Mouse (Mus musculus) hindbrain, embryonic 14.5 days (tissue): Measurements from ENCODE around the gene Steap4. TPM values are rescaled to one million over a fixed set of nuclear protein-coding genes. Genes with fewer than 3 reads are reported as not detected.

Source experiments
- ATAC-seq: fragments of 200-750 bp; cut with Nextera tagmentation; 2 replicates; pipeline ENCODE4 v1.8.0; 2017; ENCODE audit warnings: moderate number of reproducible peaks, mild to moderate bottlenecking, moderate TSS enrichment, moderate library complexity; ENCODE audit not compliant: low FRiP score
- DNase-seq: peaks from one replicate; pipeline ENCODE4 v3.0.0-alpha.2; 2015; ENCODE audit warnings: low spot score
- H3K27ac ChIP-seq: fragments of 300-500 bp; sonication (generic); 2 replicates; pipeline ENCODE4 v1.5.1; 2014; ENCODE audit warnings: mild to moderate bottlenecking, moderate library complexity
- H3K27me3 ChIP-seq: fragments of 300-500 bp; sonication (generic); 2 replicates; pipeline ENCODE4 v1.6.1; 2014; ENCODE audit warnings: mild to moderate bottlenecking, low read length, mixed read lengths; ENCODE audit not compliant: control insufficient read depth, insufficient read depth
- H3K36me3 ChIP-seq: fragments of 300-500 bp; sonication (generic); replicated peaks from 2 replicates; pipeline ENCODE4 v1.6.1; 2014; ENCODE audit not compliant: control insufficient read depth, insufficient read depth
- H3K4me1 ChIP-seq: fragments of 300-500 bp; sonication (generic); replicated peaks from 2 replicates; pipeline ENCODE4 v1.6.1; 2014; ENCODE audit warnings: antibody characterized with exemption, low read length, mixed read lengths; ENCODE audit not compliant: control insufficient read depth, insufficient read depth
- H3K4me2 ChIP-seq: fragments of 300-500 bp; sonication (generic); replicated peaks from 2 replicates; pipeline ENCODE4 v1.6.1; 2014; ENCODE audit warnings: mild to moderate bottlenecking, moderate library complexity
- H3K4me3 ChIP-seq: fragments of 300-500 bp; sonication (generic); replicated peaks from 2 replicates; pipeline ENCODE4 v1.5.1; 2014; ENCODE audit warnings: mild to moderate bottlenecking, low read length
- H3K9ac ChIP-seq: fragments of 300-500 bp; sonication (generic); 2 replicates; pipeline ENCODE4 v1.6.1; 2014
- H3K9me3 ChIP-seq: fragments of 300-500 bp; sonication (generic); 2 replicates; pipeline ENCODE4 v1.6.1; 2016; ENCODE audit warnings: low read length; ENCODE audit not compliant: control insufficient read depth
- WGBS: fragments of 180-500 bp; shearing (Covaris S2); extraction: QIAGEN DNeasy Blood & Tissue Kit; methylation state at CpG from one replicate; pipeline ENCODE4 v1.1.7; 2014; 5-methylcytosine and 5-hydroxymethylcytosine counted together
- polyA plus RNA-seq: library from polyadenylated mRNA; unstranded; fragments of >200 nt; fragmentation: Nextera tagmentation; extraction: Ambion mirVana; gene quantifications from 2 replicates; pipeline ENCODE4 v1.2.1, GENCODE M21; 2014

The Steap4 gene
- polyA plus RNA-seq, 1 experiment from 2014 or later, result 0.13 TPM

- no peaks in the 10 kb centered on the region for H3K36me3 ChIP-seq
- H3K4me1 ChIP-seq, result no peaks in the 10 kb centered on the region
- H3K9me3 ChIP-seq, result no peaks in the 10 kb centered on the region
- ATAC-seq (no peak), DNase-seq (no peak)
- H3K4me3 ChIP-seq, result no peak overlapping the region
- no peak overlapping the region for H3K4me2 ChIP-seq
- WGBS, result 83% methylated on average over 10 of the region's 10 CpGs
- H3K27ac ChIP-seq, result no peak overlapping the region
- no peaks in the 10 kb centered on the region for H3K27me3 ChIP-seq
- H3K9ac ChIP-seq, result no peak overlapping the region
These were observed 40.2 kb downstream of the Steap4 start for GRCm38 (mm10) chr5:8000466-8000865.

GRCm38 (mm10) chr5:8002827-8003226 lies 42.6 kb downstream of the Steap4 start:
- no peaks in the 10 kb centered on the region for H3K4me1 ChIP-seq
- ATAC-seq (no peak), DNase-seq (no peak)
- H3K9ac ChIP-seq, result no peak overlapping the region
- no peak overlapping the region for H3K27ac ChIP-seq
- no peak overlapping the region for H3K4me3 ChIP-seq
- H3K27me3 ChIP-seq, result no peaks in the 10 kb centered on the region
- H3K36me3 ChIP-seq, result no peaks in the 10 kb centered on the region
- H3K9me3 ChIP-seq, result no peaks in the 10 kb centered on the region
- H3K4me2 ChIP-seq, result no peak overlapping the region

GRCm38 (mm10) chr5:8013276-8013675 lies 53.0 kb downstream of the Steap4 start:
- Histone ChIP-seq H3K27ac (no peak overlapping the region), H3K9me3 (no peaks in the 10 kb centered on the region), H3K27me3 (no peaks in the 10 kb centered on the region), H3K9ac (no peak overlapping the region), H3K4me1 (no peaks in the 10 kb centered on the region), H3K4me2 (no peak overlapping the region), H3K4me3 (no peak overlapping the region), H3K36me3 (no peaks in the 10 kb centered on the region)
- ATAC-seq (no peak), DNase-seq (no peak)
- WGBS, result 84% methylated on average over 3 of the region's 3 CpGs

Other genes with a start within 250 kb of the Steap4 start
- gene Sri, start 85.6 kb downstream of the Steap4 start, polyA plus RNA-seq, result 165 and 187 TPM in 2 replicates